Mouse (Mus musculus) cerebellum, adult 9-10 months (tissue): ENCODE results near the gene Atpif1.
"Not testable (repeated sequence)": the region's sequence is repeated elsewhere in the genome, so short reads cannot be mapped to it uniquely, and the experiment has no call there.

Experiments used
- DNase-seq: peaks from one replicate; pipeline ENCODE4 v3.0.0; 2022

Gene Atpif1

GRCm38 (mm10) chr4:132490273-132491010, 43.0 kb downstream of the Atpif1 start:
- no peak for DNase-seq

GRCm38 (mm10) chr4:132488976-132489375, 44.5 kb downstream of the Atpif1 start:
- DNase-seq: no peak

GRCm38 (mm10) chr4:132488521-132488920, 44.9 kb downstream of the Atpif1 start:
- no peak for DNase-seq

GRCm38 (mm10) chr4:132484820-132485219, 48.6 kb downstream of the Atpif1 start:
- no peak for DNase-seq

- no peak for DNase-seq
Measured at GRCm38 (mm10) chr4:132484231-132484630, 49.2 kb downstream of the Atpif1 start.

- no peak for DNase-seq
Measured at GRCm38 (mm10) chr4:132482956-132483608, 50.4 kb downstream of the Atpif1 start.

GRCm38 (mm10) chr4:132482104-132482503, 51.4 kb downstream of the Atpif1 start:
- not testable (repeated sequence) for DNase-seq
